Mouse (Mus musculus): ENCODE data around the gene Rnpepl1. TPM values are rescaled to one million over a fixed set of nuclear protein-coding genes. Genes with fewer than 3 reads are reported as not detected.

Rnpepl1 gene
- polyA plus RNA-seq, 1 experiment from 2014 or later: 22.3 TPM

DNA sequence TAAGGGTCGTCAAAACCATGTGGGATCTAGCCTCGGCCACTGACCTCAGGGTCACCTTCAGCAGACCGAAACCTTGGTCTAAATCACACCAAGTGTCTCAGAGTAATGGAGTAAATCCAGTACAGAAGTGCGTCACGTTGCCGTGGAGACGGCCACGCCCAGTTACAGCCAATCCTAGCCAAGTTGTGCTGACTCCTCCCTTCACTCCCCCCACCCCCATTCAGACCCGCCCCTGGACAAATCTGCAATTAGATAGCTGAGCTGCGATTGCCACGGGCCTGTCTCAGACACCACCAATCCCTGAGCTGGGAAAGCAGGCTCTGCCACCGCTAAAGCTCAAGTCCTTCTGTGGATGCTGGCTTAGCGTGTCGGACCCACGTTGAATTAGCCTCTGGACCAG is 7.8 kb upstream of the Rnpepl1 start, which contains the start of gene Ankmy1:
Gene Ankmy1, minus strand, starts transcription at position 121 of the 400 bp plus-strand sequence.
- Histone ChIP-seq H3K4me3 (ENCODE audit: low read depth, low read length) (peak within 1 kb of the TSS; percentile 10; the same call in 1 of the 2 replicates), H3K27me3 (ENCODE audit: control insufficient read depth, insufficient read depth, low read length) (no peaks in the 10 kb centered on the region), H3K36me3 (ENCODE audit: control insufficient read depth, insufficient read depth, low read length) (no peaks in the 10 kb centered on the region), H3K27ac (ENCODE audit: low read depth, low read length) (no peak within 1 kb of the TSS), H3K9me3 (ENCODE audit: control insufficient read depth, low read length) (no peaks in the 10 kb centered on the region), H3K4me1 (ENCODE audit: control insufficient read depth, insufficient read depth, low read length) (peaks cover 8% of the 10 kb centered on the region; the same call in 1 of the 2 replicates), H3K4me2 (ENCODE audit: low read depth) (peak within 1 kb of the TSS; percentile 45), H3K9ac (ENCODE audit: low read length) (no peak within 1 kb of the TSS)
- DNase-seq (ENCODE audit: low spot score): peak; percentile 80
- peak; percentile 51; the same call in 1 of the 2 replicates for ATAC-seq (ENCODE audit: insufficient read depth, low FRiP score, low TSS enrichment)
- 2% methylated on average over 15 of the region's 15 CpGs for WGBS

DNA sequence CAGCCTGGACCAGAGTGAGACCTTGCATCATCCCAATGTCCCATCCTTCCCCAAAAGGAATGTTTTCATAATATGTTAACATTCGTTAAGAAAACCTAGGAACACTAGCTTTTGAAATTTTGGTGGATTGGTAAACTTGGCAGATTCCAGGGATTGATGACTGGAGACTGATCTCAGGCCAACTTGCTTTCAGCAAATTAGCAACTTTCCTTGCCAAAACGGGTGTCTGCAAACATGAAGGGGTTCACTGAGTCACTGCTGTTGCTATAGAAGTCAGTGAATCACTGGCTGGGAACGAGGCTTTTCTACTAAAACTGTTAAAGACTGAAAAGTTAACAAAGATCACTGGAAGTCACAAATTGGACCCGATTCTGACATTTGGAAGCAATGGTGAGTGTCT is 7.0 kb upstream of the Rnpepl1 start:
- Histone ChIP-seq H3K4me2 (ENCODE audit: low read depth) (no peak overlapping the region), H3K4me1 (ENCODE audit: control insufficient read depth, insufficient read depth, low read length) (peaks cover 10% of the 10 kb centered on the region; the same call in 1 of the 2 replicates), H3K36me3 (ENCODE audit: control insufficient read depth, insufficient read depth, low read length) (no peaks in the 10 kb centered on the region), H3K9me3 (ENCODE audit: control insufficient read depth, low read length) (no peaks in the 10 kb centered on the region), H3K9ac (ENCODE audit: low read length) (no peak overlapping the region), H3K27ac (ENCODE audit: low read depth, low read length) (no peak overlapping the region), H3K4me3 (ENCODE audit: low read depth, low read length) (no peak overlapping the region), H3K27me3 (ENCODE audit: control insufficient read depth, insufficient read depth, low read length) (no peaks in the 10 kb centered on the region)
- ATAC-seq (ENCODE audit: insufficient read depth, low FRiP score, low TSS enrichment) (no peak), DNase-seq (ENCODE audit: low spot score) (no peak)
- WGBS: 76% methylated on average over 4 of the region's 4 CpGs

DNA sequence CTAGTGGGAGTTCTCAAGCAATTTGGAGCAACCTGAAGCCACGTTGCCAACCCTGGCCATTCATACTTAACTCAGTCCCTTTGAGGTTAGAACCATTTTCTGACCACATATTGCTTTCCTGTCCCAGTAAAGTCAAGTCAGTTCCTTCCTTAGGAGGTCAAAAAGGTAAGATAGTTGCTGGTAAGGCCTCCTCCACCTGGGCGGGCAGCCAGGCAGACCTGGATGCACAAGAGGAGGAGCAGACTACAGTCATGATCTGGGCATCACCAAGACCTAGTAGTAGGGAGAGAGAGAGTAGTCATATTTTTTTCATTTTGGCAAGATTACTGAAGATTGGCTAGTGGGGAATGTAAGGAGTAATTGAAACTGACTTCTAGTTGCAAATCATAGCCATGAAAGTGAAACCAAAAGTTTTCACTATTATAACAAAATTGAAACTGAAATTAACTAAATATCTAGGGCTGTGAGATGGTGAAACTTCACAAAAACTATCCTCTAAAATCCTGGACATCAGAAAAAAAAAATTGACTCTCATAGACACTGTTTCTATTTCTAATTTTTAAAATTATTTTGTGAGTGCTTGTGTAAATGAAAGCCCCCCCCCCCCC is 4.8 kb upstream of the Rnpepl1 start:
- Histone ChIP-seq H3K4me1 (ENCODE audit: control insufficient read depth, insufficient read depth, low read length) (peaks cover 16% of the 10 kb centered on the region), H3K9ac (ENCODE audit: low read length) (no peak overlapping the region), H3K4me2 (ENCODE audit: low read depth) (no peak overlapping the region), H3K27me3 (ENCODE audit: control insufficient read depth, insufficient read depth, low read length) (no peaks in the 10 kb centered on the region), H3K9me3 (ENCODE audit: control insufficient read depth, low read length) (no peaks in the 10 kb centered on the region), H3K36me3 (ENCODE audit: control insufficient read depth, insufficient read depth, low read length) (no peaks in the 10 kb centered on the region), H3K27ac (ENCODE audit: low read depth, low read length) (no peak overlapping the region), H3K4me3 (ENCODE audit: low read depth, low read length) (no peak overlapping the region)
- DNase-seq (ENCODE audit: low spot score): no peak
- 83% methylated on average over 2 of the region's 2 CpGs for WGBS
- ATAC-seq (ENCODE audit: insufficient read depth, low FRiP score, low TSS enrichment): no peak

DNA sequence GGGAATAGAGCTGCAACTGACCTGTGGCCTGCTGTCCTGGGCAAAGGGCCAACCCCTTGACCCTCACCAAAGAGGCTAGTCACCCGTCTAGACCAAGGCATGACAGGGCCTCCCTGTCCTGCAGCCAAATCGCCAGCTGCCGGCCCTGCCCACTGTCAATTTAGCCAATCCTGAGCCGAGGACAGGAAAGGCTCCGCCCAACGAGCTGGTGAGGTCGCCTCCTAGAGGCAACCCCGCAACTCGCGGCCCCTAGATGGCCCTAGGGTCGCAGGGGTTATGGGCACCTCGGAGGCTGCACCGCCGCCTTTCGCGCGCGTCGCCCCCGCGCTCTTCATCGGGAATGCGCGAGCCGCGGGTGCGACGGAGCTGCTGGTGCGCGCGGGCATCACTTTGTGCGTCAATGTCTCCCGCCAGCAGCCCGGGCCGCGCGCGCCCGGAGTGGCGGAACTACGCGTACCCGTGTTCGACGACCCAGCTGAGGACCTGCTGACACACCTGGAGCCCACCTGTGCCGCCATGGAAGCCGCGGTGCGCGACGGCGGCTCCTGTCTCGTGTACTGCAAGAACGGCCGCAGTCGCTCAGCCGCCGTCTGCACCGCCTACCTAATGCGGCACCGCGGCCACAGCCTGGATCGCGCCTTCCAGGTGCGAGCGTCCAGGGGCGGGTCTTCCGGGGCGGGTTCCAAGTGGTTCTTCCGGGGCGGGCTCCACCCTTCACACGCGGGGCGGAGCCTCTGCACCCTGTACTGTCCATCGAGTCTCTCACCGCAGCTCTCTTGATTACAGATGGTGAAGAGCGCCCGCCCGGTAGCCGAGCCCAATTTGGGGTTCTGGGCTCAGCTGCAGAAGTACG is 3.6 kb upstream of the Rnpepl1 start, which contains the start of gene Dusp28:
Gene Dusp28, plus strand, starts transcription at position 203 of the 853 bp plus-strand sequence.
- peak within 1 kb of the TSS; percentile 68 for H3K4me2 ChIP-seq (ENCODE audit: low read depth)
- peak within 1 kb of the TSS; percentile 75 for H3K9ac ChIP-seq (ENCODE audit: low read length)
- H3K4me1 ChIP-seq (ENCODE audit: control insufficient read depth, insufficient read depth, low read length): peaks cover 23% of the 10 kb centered on the region
- ATAC-seq (ENCODE audit: insufficient read depth, low FRiP score, low TSS enrichment) (peak; percentile 86), DNase-seq (ENCODE audit: low spot score) (peak; percentile 90)
- peak within 1 kb of the TSS; percentile 74; the same call in 1 of the 2 replicates for H3K27ac ChIP-seq (ENCODE audit: low read depth, low read length)
- H3K9me3 ChIP-seq (ENCODE audit: control insufficient read depth, low read length): no peaks in the 10 kb centered on the region
- H3K27me3 ChIP-seq (ENCODE audit: control insufficient read depth, insufficient read depth, low read length): no peaks in the 10 kb centered on the region
- H3K4me3 ChIP-seq (ENCODE audit: low read depth, low read length): peak within 1 kb of the TSS; percentile 78
- whole genome bisulfite sequencing: under 1% methylated on average over 81 of the region's 81 CpGs
- no peaks in the 10 kb centered on the region for H3K36me3 ChIP-seq (ENCODE audit: control insufficient read depth, insufficient read depth, low read length)

DNA sequence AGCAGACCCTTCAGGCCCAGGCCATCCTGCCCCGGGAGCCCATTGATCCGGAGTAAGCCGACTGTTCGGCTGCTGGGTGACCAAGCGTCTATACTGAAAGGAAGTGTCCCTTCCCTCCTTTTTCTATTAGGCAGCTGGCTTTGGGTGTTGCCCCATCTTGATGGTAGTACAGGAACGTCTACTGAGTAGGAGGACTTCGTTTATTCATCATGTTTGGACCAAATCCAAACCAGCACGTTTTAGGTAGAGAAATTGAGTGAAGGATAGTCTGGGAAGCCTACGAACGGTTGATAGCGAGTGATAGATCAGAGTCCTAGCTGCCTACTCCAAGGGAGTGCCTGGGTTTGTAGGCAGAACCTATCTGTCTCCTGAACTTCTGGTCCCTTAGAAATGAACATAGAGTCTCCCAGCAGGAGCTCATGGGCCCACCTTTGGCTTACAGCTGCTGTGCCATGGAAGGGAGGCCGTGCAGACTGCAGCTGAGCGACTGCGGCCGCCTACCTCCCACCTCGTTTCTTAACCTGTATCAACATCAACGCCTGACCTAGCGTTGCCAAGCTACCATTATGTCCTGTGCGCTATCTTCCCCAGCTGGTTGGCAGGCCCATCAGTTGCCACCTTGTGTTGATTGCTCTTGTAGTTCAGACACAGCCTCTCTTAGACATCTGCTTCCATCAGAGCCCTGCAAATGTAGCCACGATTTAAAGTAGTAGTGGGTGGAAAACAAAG is 2.8 kb upstream of the Rnpepl1 start:
- WGBS: 46% methylated on average over 20 of the region's 20 CpGs
- DNase-seq (ENCODE audit: low spot score) (no peak), ATAC-seq (ENCODE audit: insufficient read depth, low FRiP score, low TSS enrichment) (no peak)
- Histone ChIP-seq H3K4me1 (ENCODE audit: control insufficient read depth, insufficient read depth, low read length) (peaks cover 31% of the 10 kb centered on the region), H3K9ac (ENCODE audit: low read length) (peak overlapping the region; percentile 60), H3K9me3 (ENCODE audit: control insufficient read depth, low read length) (no peaks in the 10 kb centered on the region), H3K27me3 (ENCODE audit: control insufficient read depth, insufficient read depth, low read length) (no peaks in the 10 kb centered on the region), H3K27ac (ENCODE audit: low read depth, low read length) (no peak overlapping the region), H3K4me2 (ENCODE audit: low read depth) (peak overlapping the region; percentile 68), H3K36me3 (ENCODE audit: control insufficient read depth, insufficient read depth, low read length) (no peaks in the 10 kb centered on the region), H3K4me3 (ENCODE audit: low read depth, low read length) (peak overlapping the region; percentile 78)

DNA sequence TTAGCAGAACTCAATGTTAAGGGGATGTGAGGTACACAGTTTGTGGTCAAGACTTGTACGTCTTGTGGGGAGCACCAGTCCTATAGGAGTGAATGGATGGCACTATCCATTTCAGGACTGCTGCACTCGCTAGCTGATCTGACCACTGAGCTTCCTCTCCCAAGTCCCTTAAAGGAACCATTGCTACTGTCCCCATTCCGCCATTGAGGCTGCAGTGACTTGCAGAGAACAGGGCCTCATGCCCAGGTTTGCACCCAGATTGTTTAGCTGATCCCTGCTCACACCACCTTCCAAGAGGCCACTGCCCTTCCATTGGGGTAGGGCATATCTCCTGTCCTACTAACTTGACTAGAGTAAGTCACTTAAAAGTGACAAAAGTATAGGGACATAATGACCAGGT is 1.9 kb upstream of the Rnpepl1 start:
- Histone ChIP-seq H3K9ac (ENCODE audit: low read length) (no peak overlapping the region), H3K4me1 (ENCODE audit: control insufficient read depth, insufficient read depth, low read length) (peaks cover 30% of the 10 kb centered on the region), H3K4me2 (ENCODE audit: low read depth) (no peak overlapping the region), H3K36me3 (ENCODE audit: control insufficient read depth, insufficient read depth, low read length) (no peaks in the 10 kb centered on the region), H3K27me3 (ENCODE audit: control insufficient read depth, insufficient read depth, low read length) (no peaks in the 10 kb centered on the region), H3K27ac (ENCODE audit: low read depth, low read length) (no peak overlapping the region), H3K9me3 (ENCODE audit: control insufficient read depth, low read length) (no peaks in the 10 kb centered on the region), H3K4me3 (ENCODE audit: low read depth, low read length) (no peak overlapping the region)
- ATAC-seq (ENCODE audit: insufficient read depth, low FRiP score, low TSS enrichment): no peak
- 92% methylated on average over 3 of the region's 3 CpGs for WGBS
- DNase-seq (ENCODE audit: low spot score): no peak

DNA sequence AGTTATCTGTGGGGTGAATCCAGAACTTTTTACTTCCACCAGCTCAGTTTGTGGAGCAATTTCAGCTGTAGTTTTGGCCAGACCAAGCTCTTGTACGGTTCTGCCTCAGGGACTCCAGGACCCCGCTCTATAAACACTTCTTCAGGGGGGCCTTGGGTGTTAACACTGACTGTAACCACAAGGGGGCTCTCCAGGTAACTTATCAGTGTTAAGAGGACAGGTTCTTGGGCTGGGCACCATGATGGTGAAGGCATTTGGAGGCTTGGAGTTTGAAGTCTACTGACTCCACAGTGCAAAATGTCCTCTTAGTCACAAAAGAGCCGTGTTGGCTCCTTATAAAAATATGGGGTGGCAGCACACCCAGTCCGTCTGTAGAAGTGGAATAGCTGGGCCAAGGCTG is 1.5 kb upstream of the Rnpepl1 start:
- H3K9ac ChIP-seq (ENCODE audit: low read length): no peak overlapping the region
- H3K4me2 ChIP-seq (ENCODE audit: low read depth): no peak overlapping the region
- WGBS: 79% methylated on average over 4 of the region's 4 CpGs
- H3K4me3 ChIP-seq (ENCODE audit: low read depth, low read length): no peak overlapping the region
- H3K4me1 ChIP-seq (ENCODE audit: control insufficient read depth, insufficient read depth, low read length): peaks cover 30% of the 10 kb centered on the region
- no peaks in the 10 kb centered on the region for H3K27me3 ChIP-seq (ENCODE audit: control insufficient read depth, insufficient read depth, low read length)
- no peak overlapping the region for H3K27ac ChIP-seq (ENCODE audit: low read depth, low read length)
- ATAC-seq (ENCODE audit: insufficient read depth, low FRiP score, low TSS enrichment): no peak
- peak; percentile 35 for DNase-seq (ENCODE audit: low spot score)
- H3K9me3 ChIP-seq (ENCODE audit: control insufficient read depth, low read length): no peaks in the 10 kb centered on the region
- H3K36me3 ChIP-seq (ENCODE audit: control insufficient read depth, insufficient read depth, low read length): no peaks in the 10 kb centered on the region

DNA sequence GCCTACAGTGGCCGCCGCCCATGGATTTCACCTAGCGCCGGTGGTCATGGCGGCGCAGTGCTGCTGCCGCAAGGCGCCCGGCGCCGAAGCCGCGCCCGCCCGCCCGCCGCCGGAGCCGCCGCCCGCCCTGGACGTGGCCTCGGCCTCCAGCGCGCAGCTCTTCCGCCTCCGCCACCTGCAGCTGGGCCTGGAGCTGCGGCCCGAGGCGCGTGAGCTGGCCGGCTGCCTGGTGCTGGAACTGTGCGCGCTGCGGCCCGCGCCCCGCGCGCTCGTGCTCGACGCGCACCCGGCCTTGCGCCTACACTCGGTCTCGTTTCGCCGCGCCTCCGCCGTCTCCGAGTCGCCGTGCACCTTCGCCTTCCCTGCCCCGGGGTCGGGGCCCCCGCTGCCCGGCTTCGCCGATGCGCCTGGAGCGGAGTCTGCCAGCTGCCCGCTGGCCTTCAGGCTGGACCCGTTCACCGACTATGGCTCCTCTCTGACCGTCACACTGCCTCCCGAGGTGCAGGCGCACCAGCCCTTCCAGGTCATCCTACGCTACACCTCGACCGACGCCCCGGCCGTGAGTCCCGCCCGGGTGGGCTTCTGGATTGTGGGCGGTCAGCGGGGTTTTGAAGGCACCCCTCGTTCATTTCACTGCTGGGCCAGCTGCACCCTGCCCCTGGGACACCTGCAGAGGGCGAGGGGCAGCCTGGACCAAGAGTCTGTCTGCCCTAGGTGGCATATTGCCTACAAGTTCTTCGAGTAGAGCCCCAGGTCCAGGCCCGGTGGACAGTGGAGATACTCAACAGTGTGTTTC is 540 bp downstream of the Rnpepl1 start:
- peak; percentile 65 for DNase-seq (ENCODE audit: low spot score)

More for the DNA sequence above, 540 bp downstream of the Rnpepl1 start:
- ATAC-seq (ENCODE audit: insufficient read depth, low FRiP score, low TSS enrichment): peak; percentile 8; the same call in 1 of the 2 replicates
- H3K36me3 ChIP-seq (ENCODE audit: control insufficient read depth, insufficient read depth, low read length): peaks cover 6% of the 10 kb centered on the region
- peak overlapping the region; percentile 68 for H3K4me3 ChIP-seq (ENCODE audit: low read depth, low read length)
- H3K4me1 ChIP-seq (ENCODE audit: control insufficient read depth, insufficient read depth, low read length): peaks cover 30% of the 10 kb centered on the region
- H3K27ac ChIP-seq (ENCODE audit: low read depth, low read length): peak overlapping the region; percentile 87
- H3K4me2 ChIP-seq (ENCODE audit: low read depth): peak overlapping the region; percentile 94
- peak overlapping the region; percentile 87 for H3K9ac ChIP-seq (ENCODE audit: low read length)
- H3K27me3 ChIP-seq (ENCODE audit: control insufficient read depth, insufficient read depth, low read length): no peaks in the 10 kb centered on the region
- H3K9me3 ChIP-seq (ENCODE audit: control insufficient read depth, low read length): no peaks in the 10 kb centered on the region
- WGBS: 1% methylated on average over 61 of the region's 85 CpGs

All from neural tube, embryonic 11.5 days (tissue).